Mouse (Mus musculus): ENCODE data around the gene Limd1.

The Limd1 gene

DNA sequence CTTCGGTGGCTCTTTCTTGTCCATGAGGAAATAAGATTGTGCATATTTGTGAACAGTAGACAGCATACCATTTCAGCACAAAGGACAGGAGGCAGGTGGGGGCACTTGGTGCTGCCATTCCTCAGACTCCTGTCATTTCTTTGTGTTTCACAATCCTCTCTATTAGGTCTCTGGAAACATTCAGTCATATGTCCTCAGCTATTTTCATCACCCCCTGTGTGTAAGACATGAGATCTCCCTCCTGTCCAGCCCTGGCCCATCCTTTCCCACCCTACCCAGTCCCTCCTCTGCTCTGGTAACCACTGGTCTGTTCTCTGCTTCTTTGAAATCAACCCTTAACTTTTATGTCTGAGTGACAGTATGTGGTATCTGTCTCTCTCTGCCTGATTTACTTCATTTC lies 5.1 kb downstream of the Limd1 start:
- DNase-seq: no peak

DNA sequence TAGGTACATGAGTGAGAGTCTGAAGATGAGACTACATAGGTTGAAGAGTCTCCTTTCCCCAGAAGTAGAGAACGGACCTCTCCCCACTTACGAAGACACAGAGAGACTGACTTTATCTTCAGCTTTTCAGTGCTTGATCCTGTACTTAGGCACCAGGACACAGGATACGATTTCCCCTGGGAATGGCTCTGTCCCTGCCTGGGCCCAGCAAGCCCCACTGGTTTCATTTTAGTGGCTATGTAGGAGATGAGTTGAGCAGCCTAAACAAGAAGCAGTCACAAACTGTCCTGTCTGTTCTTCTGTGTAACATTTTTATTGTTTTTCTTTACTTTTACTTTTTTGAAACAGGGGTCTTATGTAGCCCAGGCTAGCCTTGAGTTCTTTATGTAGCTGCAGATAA lies 6.3 kb downstream of the Limd1 start:
- DNase-seq: no peak

DNA sequence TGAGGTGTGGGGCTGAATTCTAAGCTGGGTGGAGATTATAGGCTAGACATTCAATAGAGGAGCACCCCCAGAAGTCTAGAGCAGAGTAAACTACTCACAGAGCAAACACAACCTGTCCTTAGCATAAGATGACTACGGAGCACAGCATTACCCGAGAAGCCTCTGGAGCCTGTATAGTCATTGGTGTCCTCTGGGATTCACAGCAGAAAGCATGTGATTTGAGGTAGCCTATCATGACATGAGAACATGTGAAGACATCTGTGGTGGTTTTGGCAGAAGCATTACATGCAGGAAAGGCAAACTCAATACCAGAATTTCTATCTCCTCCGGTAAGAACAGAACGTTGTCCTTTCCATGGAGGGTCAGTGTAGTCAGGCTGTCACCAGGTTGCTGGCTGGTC lies 7.1 kb downstream of the Limd1 start:
- no peak for DNase-seq

DNA sequence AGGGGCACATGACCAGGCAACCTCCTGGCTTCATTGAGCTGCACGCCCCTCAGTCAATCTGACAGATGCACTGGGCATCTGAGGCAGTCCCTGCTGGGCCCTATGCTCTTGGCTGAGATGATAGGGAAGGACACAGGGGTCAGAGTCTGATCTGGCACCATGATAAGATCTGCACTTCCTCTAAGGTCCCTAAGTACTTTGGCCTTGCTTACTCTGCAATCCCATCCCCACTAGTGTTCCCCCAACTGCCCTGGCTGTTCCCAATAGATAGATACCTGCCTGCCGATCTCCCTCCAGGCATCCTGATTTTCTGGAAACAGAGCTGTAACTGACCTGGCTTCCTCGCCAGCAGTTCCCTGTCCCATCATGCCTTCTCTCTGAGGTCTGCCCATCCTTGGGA lies 8.1 kb downstream of the Limd1 start:
- DNase-seq: no peak

DNA sequence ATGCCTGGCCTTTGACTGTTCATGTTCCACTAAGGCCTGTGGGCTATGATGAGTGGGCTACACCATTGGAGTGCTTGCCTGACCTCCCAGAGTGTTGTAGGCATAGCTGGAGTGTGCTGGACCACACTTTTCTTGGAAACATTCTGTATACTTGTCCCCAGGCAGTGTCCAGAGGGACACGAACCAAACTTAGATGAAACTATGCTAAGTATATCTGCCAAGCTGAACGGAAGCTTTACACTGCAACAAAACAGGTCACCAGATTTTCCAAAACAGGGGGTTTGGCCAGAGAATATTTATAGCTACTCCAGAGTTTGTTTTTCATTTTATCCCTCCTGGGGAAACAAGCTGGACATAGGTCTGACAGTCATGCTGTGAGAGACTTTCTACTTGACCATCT lies 10.6 kb downstream of the Limd1 start:
- DNase-seq: no peak

DNA sequence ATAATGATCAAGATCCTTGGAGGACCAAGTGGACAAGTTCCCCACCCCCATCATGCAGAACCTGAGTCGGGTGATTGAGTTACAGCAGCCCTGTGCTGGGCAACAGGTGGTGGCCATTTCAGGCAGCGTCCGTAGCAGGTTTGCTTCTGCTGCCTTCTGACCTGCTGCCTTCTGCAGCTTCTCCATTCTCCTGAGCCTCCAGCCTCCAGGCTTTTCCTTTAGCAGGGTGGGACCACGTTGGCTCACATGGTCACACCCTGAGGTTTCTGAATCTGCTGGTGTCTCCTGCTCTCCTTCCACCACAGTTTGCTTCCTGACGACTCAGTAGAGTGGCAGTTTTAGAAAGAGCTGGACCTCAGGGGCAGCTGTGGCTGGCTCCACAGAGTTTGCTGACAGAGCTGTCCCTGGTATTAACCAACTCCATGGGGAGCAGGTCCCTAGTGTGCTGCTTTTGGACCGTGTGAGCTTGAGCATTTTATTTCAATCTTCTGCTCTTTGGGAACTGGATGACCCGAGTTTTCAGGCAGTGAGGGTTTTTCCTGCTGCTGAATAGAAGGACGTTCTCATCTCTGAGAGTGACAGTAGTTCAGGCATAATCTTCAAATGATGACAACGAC lies 11.3 kb downstream of the Limd1 start:
- no peak for DNase-seq

DNA sequence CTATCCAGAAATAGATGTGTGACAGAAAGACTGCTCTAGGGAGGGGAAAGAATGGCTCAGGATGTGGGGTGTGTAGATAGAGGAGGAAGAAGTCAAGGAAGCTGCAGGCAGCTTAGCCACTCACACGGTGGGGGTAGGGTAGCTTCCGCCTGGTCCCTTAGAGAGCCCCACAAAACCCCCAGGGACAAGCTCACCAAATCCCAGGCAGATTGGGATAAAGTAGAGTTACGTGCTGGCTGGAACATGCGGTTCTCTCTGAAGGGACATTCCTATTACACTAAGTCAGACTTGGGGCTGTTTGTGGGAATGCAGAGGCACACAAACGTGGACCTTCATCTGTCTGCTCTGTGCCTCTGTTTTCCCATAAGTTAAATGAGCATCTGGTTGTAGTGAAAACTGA lies 12.4 kb downstream of the Limd1 start:
- DNase-seq: no peak

DNA sequence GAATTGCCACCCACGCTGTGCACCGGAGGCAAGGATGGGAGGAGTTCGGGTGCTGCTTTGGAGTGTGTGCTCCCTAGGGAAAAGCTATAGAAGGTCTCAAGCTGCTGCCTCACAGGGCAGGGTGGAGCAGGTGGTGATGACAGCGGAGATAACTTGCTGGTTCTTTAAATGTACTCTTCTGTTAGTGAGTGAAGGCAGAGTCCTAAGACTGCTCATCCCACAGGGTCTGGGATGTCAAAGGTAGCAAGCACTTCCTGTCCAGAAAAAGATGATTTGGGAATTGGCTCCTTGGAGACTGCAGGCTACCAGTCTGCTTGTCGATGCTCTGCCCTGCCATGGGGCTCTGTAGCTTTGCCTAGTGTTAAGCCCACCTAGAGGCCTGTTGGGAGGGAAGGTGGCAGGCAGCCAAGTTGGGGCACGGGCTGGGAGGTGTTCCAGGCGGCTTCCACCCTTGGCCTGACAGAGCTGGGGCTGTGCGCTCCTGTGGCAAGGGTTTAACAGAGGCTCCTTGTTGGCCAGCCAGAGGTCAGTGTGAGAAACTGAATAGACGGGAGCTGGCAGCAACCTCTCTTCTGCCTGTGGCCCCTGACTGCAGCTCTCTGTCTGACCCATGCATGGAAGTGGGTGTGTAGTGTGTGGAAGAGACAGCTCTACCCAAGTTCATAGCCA lies 13.5 kb downstream of the Limd1 start:
- DNase-seq: no peak

DNA sequence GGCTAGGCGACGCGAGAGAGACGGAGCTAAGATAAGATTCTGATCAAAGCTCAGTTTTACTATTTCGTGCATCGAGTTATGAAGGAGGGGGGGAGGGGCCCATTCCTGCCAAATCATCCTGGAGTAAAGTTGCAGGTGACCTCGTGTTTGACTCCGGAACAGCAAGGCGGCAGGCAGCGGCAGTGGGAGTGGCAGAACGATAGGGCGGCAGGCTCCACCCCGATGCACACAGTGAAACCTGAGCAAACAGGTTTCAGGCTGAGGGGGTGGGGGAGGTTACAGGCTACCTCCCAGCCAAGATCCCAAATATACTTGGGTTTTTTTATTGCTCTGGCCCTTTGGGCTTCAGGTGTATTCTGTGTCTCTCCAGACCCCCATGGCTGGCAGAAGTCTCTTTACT lies 18.2 kb downstream of the Limd1 start:
- DNase-seq: no peak

DNA sequence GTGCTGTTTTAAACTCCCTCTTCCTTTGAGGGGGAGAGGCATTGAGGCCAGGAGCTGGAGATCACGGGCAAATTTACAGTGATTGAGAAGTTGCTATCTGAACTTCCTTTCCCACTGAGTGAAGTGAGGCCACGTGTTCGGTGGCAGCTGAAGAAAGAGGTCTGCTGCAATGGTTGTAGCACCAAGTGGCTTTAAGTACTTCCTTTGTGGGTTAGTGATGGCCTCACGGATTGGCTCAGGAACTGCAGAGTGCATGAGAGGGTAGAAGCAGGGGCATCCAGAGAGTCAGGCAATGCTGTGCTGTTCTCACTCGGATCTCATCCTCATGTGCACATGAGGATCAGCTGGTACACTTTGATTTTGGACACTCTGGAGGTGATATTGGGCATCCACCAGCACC lies 19.4 kb downstream of the Limd1 start:
- no peak for DNase-seq

DNA sequence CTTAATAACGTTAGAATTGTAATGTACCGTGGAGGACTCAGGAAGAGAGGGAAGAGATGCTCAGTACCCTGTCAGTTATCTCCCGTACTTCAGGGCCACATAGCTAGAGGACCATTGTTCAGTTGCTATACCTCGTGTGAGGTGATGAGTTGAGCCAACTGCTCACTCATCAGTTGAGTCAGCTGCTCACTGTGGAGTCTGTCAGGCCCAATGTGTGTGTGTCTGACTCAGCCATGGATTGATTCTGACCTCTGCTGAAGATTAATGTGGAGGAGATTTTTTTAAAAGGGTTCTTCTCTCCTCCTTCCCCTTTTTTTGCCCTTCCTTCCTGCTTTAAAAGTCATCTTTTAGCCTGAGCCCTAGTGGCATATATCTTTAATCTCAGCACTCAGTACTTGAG lies 22.0 kb downstream of the Limd1 start:
- no peak for DNase-seq

DNA sequence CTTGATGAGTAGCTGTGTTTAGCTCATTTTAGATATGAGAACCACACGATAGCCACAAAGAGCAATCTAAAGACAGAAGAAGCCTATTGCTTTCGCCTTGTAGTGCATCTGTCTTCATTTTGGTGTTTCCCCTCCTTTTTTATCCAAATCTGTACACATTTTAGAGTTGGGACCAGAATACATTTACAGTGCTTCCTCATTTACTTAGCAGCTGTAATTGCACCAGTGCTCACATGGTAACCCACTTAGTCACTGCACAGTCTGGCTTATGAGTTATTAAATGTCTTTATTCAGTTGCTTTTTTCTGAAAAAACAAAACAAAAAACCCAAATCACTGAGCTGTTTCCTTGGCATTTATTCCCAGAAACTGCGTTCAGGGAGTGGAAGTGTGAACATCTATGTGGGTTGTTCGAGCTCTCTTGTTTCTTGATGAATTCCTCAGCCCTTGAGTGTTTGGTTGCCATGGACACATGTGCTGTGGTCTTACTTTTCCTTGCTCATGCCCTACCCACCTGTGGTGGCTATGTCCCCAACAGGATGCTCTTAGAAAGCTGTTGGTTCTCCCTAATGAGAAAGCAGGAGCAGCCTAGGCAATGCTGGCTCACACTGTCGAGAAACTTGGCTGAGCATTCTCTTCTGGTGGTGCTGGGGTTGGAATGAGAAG lies 24.8 kb downstream of the Limd1 start:
- no peak for DNase-seq

DNA sequence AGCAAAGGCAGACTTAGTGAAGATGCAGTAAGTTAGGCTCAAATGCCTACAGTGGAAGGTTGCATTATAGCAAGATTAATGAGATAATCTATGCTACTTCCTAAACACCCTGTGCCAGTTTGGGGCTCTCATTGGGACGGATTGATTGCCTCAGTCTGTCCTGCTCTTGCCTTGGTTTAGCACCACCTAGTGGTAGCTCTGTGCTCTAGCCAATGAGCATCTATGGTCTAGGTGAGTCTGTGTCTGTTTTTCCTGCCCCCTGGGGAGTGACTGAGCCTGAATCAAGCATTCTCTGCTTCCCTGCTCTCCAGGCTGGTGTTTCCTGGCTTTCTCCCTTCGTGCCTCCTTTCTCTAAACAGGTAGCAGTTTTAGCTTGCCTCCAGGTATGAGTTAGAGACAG lies 25.8 kb downstream of the Limd1 start:
- peak; percentile 79 for DNase-seq

DNA sequence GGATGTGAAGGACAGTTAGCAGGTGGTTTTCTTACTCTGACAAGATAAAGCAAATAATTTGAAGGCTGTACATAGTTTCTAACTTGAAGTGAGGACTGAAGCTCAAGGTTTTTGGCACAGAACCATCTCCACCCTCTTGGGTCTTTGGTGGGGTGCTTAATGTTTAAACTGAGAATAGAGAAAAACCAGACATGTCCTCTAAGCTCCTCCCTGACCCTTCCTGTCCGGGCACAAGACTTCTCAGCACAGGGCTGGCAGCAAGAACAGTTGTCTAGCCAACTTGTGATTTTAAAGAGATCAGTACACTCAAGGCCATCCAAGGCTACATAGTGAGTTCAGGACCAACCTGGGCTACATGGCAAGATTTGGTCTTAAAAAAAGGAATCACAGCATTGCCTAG lies 27.1 kb downstream of the Limd1 start:
- no peak for DNase-seq

DNA sequence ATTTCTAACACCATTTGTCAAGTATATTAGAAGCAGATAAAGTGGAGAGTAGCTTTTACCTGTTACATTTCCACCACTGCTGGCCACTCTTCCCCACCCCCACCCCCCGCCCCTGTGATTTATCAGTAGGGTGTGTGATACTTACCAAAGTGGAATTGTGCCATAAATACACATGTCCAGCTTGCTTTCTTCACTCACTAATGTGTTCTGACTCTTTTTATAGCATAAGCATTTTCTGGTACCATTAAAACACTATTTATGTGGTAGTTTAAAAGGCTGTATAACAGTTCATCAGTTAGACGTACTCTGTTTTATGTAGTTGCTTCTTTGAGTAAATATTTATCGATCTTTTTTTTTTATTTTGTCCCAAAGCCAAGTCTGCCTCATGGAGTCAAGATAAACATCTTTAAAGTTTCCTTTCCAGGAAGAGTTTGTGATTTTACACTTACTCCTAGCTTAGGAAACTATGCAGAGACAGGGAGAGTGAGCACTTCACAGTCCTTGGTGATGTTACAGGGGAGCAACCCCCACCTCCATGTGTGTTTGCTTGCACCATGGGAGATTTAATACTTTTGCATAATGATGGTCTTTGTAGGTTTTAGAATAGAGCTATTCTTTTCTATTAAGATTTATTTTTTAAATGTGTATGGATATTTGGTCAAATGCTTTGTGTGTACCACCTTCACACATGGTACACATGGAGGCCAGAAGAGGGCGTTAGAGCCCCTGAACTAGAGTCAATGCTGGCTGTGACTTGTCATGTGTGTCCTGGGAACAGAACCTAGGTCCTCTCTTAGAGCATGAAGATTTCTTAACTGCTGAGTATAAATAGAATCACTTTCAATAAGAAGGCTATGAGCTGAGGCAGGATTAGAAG lies 28.0 kb downstream of the Limd1 start:
- DNase-seq: no peak

DNA sequence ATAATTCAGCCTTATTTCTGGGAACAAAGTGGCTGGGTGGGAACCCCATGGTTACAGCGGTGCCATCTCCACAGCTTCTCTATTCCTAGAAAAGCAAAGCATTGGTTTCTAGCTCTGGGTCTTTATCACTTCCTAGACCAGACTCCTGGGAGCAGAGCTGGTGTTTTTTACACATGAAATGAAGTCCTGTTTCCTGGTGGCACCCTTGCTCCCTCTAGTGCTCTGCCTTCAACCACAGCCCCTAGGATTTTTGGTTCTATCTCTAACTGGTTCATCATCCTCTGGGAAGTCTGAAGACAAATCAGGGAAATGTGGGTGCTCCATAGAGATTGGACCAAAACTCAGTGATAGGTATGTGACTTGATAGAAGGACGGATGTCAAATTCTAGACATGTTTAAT lies 28.9 kb downstream of the Limd1 start:
- DNase-seq: no peak

DNA sequence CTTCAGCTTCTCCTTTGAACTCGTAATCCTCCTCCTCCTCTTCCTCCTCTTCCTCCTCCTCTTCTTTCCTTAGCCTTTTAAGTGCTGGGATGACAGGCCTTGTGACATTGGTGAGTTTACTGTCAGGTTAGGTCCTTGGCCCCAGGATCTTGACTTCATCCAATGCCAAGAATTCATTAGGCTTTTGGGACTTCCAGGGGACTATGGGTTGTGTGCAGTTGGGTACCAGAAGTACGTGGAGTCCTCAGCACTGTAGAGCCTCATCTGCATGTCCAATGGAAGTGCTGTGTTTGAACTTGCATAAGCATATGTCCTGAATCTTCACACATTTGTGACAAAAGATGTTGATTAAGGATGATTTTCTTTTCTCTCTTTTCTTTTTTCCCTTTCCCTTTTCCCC lies 30.5 kb downstream of the Limd1 start:
- DNase-seq: no peak

DNA sequence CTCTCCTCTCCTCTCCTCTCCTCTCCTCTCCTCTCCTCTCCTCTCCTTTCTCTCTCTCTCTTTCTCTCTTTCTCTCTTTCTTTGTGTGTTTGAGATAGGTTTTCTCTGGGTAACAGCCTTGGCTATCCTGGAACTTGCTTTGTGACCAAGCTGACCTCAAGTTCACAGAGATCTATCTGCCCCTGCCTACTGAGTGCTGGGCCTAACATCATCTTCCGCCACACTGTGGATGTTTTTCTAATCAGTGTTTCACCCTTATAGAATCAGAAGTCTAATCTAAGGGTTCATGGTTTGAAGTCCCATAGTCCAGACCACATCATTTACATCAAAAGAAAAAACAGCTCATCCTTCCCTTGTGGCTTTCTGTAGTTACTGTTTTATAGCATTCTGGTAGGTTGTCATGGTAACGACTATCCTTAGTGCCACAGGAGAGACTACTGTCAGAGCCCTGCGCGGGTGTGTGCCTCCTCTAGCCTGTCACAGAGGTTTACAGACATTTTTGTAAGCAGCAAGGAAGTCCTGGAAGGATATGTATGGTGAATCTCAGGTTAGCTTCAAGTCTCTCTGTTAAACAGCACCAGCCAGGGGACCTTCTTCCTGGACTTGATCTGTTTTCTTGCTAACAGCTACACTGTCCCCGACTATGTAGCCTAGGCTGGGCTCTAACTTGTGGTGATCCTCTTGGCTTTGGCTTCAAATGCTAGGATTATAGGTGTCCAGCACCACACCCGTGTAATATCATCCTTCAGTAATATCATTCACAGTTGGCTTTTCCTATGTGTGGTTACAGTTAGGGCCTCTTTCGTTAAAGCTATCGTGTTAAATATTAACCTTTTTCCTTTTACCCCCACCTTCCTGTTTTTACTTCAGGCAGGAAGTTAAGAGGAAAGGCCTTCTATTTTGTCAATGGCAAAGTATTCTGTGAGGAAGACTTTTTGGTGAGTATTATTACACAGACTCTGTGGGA lies 31.4 kb downstream of the Limd1 start:
- no peak for DNase-seq

DNA sequence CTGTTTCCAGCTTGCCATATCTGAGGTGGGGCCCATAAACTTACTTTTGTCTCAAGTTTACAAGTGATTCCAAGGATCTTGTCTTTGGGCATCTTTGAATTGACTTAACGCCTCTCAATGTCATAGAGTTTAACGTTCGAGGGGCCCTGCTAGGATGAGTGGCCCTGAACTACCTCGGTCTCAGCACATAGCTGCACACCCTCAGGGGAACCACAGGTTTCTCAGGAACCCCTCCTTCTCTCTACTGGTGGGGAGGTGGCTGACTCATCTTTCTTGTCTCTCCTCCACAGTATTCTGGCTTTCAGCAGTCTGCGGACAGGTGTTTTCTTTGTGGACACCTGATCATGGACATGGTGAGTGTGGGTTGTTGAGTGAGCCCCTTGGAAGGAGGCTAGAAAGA lies 32.4 kb downstream of the Limd1 start:
- no peak for DNase-seq

DNA sequence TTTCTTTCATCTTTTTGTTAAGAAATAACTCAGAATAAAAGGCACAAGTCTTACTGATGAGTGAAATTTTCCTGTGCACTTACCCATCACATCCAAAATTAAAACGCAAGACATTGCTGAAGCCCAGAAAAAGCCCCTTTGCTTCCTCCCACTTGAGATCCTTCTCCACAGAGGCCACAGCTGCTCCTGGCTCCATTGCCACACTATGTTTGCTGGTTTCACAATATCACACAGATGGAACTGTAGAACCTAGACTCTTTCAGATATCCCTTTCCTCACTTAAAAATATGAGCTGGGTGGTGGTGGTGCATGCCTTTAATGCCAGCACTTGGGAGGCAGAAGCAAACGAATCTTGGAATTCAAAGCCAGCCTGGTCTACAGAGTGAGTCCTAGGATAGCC lies 34.0 kb downstream of the Limd1 start:
- DNase-seq: no peak

DNA sequence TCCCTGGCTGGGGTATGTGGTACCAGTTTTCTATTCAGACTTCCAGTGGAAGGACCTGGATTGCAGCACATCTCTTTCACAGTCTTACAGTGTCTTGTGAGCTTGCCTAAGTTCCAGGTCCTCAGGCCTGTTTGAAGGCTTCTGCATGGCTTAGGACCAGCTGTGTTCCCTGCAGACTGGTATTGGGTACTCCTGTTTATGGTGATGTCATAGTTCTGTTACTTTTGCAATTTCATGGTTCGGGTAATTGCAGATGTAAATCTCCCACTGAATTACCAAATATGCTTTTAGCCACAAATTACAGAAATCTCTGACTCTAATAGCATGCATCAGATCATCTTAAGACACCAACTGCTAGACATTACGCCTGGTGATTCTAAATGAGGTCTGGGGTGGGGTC lies 36.6 kb downstream of the Limd1 start:
- DNase-seq: no peak

DNA sequence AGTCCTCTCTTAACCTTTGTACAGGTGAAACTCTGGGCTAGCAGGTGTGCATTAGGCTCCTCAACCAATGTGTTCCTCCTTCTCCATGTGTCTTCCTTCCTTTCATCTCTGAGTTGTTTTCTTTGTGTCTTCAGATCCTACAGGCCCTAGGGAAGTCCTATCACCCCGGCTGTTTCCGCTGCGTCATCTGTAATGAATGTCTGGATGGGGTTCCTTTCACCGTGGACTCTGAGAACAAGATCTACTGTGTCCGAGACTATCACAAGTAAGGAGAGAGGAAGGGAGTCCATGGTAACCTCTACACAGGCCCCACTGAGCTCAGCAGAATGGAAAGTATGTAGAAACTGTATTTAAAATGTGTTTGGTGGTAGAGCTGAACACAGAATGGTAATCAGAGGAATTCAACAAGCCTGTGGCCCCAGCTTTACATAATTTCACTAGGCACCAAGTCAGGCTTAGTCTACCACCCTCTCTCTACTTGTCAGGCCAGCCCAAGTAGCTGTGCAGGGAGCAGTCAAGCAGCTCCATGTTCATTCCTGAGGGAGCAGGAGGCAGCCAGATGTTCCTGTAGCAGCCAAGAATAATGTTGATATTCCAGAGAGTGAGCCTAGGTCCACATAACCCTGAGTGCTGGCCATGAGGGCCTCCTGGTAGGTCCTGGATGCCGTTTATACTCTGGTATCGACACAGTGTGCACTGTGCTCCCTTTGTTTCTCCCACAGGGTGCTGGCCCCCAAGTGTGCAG lies 38.3 kb downstream of the Limd1 start:
- no peak for DNase-seq

All from cerebellum, adult 9-10 months (tissue).